Mouse (Mus musculus) megakaryocyte, embryonic 14.5 days (primary cell): Measurements from ENCODE around the gene Mdh1.

Experiments
- FLI1 ChIP-seq: IDR thresholded peaks from 2 replicates; pipeline ENCODE4 v1.6.1; 2012; ENCODE audit warnings: low read length, inconsistent platforms, mixed read lengths
- GATA1 ChIP-seq: IDR thresholded peaks from 3 replicates; pipeline ENCODE4 v1.6.1; 2012; ENCODE audit warnings: mixed read lengths, low read length, inconsistent platforms, borderline replicate concordance

DNA sequence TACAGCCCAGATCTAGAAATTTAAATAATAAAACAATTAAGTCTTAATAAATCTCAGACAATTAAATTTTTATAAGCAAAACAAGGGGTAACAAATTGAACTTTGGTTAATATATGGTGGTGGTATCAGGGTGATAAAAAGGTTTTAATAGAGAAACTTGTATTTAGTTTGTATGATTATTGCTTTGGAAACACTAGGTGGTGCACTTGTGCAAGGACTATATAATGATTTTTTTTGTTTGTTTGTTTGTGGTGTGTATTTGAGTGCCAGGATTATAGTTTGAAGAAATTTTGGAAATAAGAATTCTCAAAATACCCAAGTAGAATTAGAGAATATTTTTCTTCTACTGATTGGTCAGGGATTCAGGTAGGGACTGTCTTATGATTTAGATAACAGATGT is 43.7 kb upstream of the Mdh1 start:
- TF ChIP-seq GATA1 = no peak
- no peak for TF ChIP-seq FLI1
